Mouse (Mus musculus) cerebellum, adult 11-12 months (tissue): ENCODE data around the gene Orai1.
"Not testable (repeated sequence)": the region's sequence is repeated elsewhere in the genome, so short reads cannot be mapped to it uniquely, and the experiment has no call there.

Source experiments
- DNase-seq: peaks from one replicate; pipeline ENCODE4 v3.0.0; 2022

Orai1 gene

DNA sequence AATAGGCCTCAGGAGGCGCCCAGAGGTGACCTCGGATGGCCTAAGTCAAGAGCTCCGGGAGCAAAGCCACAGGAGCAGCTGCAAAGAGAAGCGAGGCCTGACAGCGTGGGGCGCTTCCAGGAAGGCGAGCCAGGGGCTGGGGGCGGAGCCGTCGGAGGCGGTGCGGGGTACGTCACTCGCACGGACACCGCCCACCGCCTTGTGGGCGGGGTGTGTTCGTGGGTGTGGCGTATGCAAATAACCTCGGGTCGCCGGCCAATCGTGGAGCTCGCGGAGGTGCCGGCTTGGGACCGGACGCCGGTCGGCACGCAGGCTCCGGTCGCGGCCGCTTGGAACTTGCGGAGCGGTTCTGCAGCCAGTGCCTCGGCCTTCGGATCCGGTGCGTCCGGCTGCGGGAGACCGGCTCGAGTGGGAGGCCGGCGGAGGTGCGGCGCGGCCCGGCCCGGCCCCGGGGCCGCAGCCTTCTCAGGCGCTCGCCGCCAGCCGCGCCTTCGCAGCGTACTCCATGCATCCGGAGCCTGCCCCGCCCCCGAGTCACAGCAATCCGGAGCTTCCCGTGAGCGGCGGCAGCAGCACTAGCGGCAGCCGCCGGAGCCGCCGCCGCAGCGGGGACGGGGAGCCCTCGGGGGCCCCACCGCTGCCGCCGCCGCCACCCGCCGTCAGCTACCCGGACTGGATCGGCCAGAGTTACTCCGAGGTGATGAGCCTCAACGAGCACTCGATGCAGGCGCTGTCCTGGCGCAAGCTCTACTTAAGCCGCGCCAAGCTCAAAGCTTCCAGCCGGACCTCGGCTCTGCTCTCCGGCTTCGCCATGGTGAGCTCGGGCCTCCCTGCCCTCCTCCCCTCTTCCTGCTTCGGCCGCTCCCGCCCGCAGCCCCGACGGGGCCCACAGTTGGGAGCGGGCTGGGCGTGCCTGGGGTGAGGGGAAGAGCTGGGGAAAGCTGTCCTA, at the start of gene Orai1:
TSS of gene Orai1 (plus strand) at position 322 of the 949 bp plus-strand sequence.
- peak; percentile 97 for DNase-seq

DNA sequence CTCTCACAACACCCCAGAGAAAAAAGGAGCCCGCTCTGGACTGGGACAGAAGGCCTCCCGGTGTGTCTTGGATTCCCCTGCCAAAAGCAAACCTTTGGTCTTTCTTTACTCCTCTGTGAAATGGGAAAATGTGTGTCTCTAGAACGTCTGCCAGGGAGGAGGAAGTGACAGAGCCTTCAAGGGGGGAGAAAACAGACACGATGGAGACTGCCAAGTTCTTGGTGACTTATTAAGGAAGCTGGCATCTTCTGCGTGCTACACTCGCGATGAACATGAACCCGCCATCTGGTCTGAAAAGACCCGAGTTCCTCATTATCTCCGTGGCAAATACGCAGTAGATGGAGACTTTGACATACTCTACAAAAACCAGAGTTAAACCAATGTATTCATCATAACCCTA, 49.4 kb upstream of the Orai1 start:
- no peak for DNase-seq

DNA sequence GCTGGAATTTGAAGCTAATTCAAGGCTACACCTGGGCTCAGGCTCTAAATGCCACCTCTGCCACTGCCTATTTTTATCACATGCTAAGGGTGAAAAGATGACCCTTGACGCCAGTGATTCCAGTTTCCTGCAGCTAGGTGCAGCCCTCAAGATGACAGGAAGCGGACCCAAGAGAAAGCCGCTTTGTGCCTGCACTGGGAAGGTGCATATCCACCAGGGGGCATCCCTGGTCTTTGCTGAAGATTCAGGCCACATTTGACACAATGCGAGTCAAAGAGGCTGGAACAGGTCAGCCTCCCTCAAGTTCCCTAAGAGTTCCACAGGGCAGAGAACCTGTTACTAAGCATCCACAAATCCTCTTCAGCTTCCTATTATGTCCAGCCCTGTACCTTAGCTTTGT, 46.6 kb upstream of the Orai1 start:
- DNase-seq, result peak; percentile 66

DNA sequence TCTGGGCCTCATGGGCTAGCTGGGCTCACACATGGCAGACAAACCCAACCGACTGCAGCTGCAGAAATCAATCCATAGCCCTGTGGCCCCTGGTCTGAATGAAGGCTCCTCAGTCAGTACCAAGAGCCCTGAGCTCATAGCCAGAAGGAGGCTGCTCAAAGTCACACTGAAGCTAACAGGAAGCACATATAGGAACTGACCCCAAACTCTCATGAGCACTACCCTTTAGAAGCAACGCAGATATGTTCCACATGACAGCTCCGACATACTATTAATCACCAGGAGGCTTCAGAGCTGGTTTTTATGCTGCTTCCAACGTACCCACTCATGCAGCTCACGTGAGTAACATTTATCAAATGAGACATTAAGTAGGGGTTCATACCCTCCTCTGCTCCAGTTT, 44.8 kb upstream of the Orai1 start:
- no peak for DNase-seq

DNA sequence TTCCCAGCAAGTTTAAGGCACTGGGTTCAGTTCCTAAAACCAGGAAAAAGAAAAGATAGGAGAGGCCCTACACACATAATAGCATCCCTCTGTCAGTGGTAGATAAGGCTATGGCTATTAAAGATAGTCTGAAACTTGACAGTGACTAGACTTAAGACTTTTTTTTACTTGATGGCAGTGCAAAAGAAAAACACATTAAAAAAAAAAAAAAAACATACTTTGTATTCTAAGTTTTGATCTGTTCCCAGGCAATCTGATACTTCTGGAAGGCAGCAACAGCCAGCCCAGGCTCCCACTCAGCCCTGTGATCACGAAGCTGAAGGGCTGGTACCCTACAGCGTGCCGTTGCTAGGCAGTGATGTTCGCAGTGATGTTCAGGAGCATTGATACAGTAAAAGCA, 43.4 kb upstream of the Orai1 start:
- no peak for DNase-seq

DNA sequence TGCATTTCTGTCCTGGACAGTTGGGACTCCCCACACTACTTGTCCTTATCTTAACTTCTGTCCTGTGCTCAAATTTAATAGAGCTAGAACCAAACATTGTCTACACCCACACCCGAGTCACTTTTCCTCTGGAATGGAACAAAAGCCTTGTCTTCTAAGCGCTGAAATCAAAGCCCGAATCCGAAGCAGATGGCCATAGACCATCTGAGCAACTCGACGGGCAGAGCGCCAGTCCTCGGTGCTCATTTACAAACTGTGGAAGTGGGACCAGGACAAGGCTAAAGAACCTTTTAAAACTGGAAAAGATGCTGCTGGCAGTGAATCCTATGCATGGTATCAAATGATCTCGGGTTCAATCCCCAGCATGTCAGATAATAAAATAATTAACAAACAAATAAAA, 42.8 kb upstream of the Orai1 start:
- peak; percentile 78 for DNase-seq

DNA sequence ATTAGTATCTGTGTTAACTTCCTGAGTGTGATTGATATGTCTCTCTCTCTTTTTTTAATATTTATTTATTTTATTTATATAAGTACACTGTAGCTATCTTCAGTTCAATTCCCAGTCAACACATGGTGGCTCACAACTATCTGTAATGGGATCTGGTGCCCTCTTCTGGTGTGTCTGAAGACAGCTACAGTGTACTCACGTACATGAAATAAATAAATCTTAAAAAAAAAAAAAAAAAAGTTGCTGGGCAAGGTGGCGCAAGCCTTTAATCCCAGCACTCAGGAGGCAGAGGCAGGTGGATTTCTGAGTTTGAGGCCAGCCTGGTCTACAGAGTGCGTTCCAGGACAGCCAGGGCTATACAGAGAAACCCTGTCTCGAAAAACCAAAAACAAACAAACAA, 40.2 kb upstream of the Orai1 start:
- not testable (repeated sequence) for DNase-seq

DNA sequence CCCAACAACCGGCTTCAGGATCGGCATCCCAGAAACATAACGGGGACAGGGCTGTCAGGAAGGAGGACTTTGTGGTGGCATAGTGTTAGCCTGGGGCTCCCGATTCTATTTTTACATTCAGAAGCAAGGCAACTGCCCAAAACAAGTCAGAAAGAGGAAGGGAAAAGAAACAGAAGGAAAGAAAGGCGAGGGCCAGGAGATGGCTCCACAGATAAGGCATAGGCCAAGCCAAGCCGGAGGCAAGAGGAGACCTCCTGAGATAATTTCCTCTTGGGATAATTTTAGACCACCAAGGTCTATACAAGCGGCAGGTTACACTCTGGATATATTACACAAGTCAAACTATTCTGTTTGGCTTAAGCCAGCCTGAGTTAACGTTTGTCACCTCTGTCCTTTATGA, 35.9 kb upstream of the Orai1 start:
- DNase-seq, result no peak

DNA sequence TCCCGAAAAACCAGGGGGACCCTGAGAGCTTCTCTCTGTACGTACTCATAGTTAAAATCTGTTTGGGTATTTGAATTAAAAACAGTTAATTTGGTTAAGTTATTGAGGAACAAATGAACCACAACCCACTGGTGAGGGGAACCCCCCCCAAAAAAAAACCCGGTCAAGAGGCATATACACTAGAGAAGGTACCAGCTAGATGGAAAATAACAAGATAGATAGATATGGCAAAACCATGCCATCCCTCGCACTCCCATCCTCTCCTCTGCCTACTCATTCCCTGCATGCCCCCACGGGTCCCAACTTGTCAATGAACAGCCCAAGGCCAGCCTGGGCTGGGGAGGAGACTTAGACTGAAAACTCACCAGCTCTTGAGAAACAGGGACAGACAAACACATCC, 30.4 kb upstream of the Orai1 start:
- no peak for DNase-seq

DNA sequence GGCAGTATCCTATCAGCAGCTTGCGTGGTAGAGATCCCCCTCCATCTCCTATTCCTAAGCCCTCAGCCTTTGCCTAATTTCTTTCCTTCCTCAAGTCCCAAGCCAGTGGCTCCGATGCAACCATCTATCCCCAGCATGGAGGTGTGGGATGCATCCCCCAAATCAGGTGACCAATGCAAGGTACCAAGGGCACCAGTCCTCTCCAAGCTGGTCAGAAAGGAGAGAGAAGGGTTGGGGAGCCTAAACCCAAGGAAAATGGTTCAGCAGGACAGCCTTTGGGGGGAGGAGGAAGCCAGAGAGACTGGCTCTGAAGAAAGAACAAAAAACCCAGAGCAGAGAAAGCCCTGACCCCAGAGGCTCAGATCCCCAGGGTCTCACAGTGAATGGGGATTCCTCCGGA, 29.6 kb upstream of the Orai1 start:
- DNase-seq, result no peak

DNA sequence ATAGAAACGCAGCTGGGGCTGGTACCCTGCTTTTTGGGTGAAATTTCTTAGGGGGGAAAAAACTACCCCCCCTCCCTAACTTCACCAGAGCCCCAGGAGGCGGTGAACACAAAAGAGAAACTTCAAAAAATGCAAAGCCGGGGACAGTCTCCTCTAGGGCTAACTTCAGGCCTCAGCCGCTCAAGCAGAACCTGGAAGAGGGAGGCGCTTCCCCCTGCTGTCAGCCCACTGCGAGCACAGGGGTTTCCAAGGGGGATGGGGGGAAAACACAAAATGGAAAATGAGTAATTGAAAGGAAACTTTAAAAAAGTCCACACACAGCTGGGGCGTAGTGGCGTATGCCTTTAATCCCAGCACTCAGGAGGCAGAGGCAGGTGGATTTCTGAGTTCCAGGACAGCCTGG, 28.8 kb upstream of the Orai1 start:
- DNase-seq, result no peak

DNA sequence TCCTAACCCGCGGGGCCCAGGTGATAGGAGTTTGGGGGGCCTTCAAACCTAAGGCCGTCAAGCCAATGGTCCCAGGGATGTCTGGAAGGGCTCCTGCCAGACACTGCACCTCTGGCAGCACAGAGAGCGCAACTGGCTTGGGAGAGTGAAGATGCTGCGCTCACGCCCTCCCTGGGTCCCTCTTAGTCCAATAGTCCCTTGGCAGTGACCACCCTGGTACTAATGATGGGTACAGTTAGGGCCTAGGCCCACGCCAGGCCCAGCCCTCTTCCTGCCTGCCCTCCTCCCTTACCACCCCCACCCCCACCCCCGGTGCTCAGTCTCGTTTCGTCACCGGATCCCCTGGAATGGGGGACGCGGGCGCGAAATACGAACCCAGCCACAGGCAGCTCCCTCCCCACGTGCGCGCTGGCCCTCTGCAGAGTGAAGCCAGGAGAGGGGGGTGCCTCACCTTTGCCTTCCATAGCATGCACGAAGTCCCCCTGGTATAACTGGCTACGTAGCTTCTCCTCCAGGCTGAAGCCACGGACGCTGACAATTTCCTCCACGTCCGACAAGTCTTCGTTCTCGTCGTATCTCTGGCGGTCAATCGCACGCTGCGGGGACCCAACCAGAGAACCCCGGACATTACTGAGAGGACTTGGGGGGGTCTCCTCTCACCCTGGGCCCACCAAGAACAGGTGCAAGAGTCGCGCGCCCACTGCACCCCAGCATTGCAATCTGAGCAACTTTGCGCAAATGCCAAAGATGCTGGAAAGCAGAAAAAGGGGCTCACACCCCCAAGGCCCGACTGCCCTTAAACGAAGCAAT, 27.5 kb upstream of the Orai1 start:
- DNase-seq, result peak; percentile 57

DNA sequence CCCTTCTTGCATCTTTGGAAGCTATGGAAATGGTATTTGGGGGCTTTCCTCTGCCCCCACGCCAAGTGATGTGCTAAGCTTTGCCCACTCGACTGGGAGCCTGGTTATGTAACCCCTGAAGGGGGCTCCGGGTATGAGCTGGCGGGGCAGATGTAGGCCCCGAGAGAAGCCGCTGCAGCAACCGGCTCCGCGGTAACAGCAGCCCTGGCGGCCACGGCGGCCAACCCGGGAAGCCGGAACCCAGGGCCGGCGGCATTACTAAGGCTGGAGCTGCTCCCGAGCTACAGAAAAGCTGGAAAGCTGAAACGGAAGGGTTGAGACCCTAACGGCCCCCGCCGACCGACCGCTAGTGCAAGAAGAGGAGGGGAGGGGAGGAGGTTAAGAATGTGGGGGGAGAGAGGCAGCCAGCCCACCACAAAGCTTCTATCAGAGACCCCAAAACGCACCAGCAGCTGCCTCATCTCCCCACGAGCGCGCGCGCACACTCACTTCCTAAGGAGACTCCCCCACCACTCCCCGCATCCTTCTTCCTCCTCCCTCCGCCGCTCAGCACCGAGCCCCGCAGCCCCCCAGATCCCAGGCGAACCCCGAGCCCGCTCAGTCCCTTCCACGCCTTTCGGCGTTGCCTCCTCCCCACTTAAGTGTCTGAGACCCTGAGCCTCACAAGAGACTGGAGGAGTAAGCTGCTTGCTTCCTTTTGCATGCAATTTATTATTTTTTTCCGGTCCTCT, 26.7 kb upstream of the Orai1 start:
- peak; percentile 61 for DNase-seq

DNA sequence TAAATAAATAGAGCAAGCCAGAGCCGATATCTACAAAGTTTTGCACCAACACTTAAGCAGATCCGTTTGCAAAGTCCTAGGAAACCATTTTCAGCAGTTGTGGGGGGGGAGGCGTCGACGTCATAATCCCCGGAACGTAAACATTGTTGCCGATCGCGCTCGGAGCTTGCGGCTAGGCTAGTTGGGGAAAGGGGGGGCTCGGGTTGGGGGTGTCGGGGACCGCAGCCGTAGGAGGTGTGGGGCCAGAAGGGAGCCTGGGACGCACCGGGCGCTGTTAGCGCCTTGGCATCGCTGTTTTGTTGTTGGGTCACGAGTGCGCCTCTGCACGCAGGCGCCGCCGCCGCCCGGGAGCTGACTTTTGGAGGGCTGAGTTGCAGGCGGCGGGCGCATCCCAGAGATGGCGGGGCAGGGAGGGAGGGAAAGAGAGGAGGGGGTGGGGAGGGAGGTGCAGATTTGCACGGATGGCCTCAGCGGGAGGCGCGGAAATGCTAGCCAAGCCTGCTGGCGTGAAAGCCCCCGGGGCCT, 25.8 kb upstream of the Orai1 start:
- DNase-seq, result peak; percentile 78

DNA sequence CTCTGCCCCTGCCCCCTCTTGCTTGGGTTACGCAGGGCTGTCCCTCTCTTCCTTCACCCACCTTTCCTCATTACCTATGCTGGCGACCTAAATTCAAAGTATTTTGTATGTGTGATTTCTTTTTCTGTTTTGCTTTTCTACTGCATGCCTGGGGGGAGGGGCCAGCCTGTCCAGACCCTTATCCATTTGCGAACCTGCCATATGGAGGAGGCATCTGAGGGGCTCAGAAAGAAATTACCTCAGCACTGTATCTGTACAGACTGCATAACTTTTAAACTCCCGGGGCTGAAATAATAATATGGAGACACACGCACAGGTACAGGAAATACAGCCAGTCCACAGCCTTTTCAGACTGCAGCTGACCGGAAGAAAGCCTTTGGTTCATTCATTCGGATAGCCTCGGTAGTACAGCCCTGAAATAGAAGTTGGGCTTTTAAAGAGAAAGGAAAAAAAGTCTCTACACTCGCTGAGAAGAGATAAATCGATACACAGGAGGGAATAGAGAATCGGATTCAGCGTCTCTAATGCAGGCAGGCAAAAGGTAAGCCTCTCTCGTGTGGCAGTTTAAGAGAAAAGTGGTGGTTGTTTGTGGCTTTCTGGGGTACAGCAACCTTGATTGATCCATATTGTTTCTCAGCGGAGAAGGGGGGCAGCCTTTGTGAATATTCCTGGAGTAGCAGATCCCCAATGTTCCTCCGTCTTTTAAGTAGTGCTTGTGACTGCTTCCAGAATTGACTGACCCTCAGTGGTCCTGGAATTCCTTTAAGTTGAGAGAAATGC, 25.1 kb upstream of the Orai1 start, which contains the start of gene Kdm2b:
TSS of gene Kdm2b (minus strand) at position 273 of the 780 bp plus-strand sequence.
- peak; percentile 50 for DNase-seq

DNA sequence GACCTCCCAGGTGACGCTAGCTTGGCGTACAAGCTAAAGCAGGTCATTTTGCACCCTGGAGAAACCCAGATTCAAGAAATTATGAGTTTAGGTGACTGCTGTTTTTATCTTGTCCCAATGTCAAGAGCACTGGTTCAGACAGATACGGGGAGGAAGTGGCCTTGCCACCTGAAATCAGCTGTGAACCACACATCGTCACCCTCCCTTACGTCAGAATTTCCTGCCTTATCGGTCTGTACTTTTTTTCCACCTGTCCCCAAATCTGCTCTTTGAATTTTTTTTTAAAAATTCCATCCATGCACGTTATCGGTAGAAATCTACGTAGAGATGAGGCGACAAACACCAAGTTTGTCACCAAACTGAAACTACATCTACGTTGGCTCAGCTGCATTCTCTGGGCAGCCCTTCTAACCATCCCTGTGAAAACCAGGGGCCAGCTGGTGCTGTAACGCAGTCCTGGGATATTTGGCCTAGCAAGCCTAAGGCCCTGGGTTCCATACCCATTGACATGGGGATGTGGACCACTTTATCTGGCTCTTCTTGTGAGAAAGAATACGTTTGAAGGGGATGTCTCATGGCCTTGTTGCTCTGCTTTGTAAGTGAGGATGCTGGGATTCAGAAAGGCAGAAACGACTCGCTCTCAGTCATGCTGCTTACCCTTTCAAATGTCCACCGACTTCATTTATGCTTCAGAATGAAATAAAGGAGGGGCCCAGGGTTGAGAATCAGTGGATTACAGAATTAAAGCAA, 24.3 kb upstream of the Orai1 start:
- no peak for DNase-seq

DNA sequence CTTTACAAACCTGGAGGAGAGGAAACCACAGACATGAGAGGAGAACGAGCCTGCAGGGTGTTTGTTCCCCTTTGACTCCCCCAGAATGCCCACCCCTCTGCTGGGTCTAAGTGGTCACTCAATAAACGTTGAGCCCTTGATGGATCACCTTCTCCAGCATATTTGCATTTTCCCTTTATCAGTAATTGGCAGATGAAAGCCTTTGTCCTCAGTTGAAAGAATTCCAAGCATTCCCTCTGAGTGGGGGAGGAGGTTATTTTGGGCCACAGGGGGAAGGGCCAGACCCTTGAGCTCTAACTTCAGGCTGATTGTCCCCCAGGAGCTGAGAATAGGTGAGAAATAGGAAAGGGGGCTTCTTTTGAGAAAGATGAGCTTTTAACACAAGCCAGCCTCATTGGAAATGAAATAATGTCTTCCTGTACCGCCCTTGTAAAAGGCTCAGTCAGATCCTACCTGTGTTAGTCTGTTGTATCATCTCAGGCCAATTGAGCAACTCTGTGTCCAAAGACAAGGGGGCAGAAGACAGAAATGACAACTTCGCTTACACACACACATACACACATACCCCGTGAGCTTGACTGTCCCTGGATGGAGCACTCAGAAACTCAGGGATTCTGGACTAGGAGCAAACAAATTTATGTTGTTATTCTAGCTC, 23.4 kb upstream of the Orai1 start:
- DNase-seq, result no peak

DNA sequence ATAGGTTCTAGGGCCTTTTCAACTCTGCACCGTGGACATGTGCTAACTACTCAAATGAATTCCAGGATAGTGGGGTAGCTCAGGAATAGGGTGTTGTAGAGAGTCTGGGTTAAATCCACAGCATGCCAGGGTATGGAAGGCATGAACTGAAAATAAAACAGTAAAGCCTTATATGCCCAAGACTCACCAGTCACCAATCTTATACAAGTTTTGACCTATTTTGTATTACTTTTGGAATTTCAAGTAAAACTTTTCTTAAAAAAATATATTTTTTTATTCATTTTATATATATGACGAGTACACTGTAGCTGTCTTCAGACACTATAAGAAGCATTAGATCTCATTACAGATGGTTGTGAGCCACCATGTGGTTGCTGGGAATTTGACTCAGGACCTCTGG, 21.1 kb upstream of the Orai1 start:
- no peak for DNase-seq

DNA sequence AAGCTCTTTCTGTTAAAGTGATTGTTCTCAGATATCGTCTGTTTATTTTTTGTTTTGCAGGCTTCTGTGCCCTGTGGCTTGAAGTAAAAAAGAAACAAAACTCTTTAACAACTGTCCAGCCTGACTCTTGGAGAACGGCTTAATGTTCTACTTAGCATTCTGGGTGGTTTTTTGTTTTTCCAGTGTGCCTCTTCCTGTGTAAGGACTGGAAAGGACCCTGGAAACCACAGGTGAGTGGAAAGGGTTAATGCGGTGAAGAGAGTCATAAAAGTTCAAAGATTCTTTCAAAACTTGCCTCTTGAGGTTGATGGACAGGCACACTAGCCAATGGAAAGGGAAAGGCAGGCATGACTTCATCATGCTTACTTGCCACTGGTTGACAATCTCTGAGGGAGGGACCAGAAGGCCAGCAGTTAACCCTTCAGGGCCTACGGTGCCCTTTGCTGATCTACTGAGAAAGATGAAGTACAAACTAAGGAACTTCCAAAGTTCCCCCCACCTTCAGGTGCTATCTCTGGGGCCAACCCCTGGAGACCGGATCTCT, 20.5 kb upstream of the Orai1 start:
- no peak for DNase-seq

DNA sequence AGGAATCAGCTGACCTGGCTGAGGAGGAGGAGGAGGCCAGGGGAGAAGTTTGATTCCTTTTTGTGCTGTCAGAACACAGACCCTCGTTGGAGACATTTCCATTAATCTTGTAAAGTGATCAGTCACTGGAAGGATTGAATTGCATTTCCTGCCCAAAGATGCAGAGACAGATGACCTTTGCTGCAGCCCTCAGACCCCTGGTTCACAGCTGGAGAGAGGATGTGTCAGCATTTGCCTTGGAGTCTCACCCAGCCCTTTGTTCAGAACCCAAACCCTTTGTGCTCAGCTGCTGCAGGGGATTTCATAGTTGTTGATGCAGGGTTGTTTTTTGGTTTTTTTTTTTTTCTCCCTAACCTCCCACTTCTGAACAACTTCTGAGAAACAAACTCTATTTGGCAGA, 20.0 kb upstream of the Orai1 start:
- no peak for DNase-seq
